Mouse (Mus musculus) neural tube, embryonic 10.5 days (tissue): ENCODE measurements around the gene Tas1r3.

Experiments
- DNase-seq: peaks from one replicate; pipeline ENCODE4 v3.0.0-alpha.2; 2017; ENCODE audit warnings: low spot score; ENCODE audit errors: extremely low spot score

Gene Tas1r3

GRCm38 (mm10) chr4:155863001-155863400 is at the start of gene Tas1r3:
Gene Tas1r3 (minus strand): TSS chr4:155863362.
- no peak for DNase-seq

GRCm38 (mm10) chr4:155908751-155909150 is 45.6 kb upstream of the Tas1r3 start:
- peak; percentile 12 for DNase-seq

DNA sequence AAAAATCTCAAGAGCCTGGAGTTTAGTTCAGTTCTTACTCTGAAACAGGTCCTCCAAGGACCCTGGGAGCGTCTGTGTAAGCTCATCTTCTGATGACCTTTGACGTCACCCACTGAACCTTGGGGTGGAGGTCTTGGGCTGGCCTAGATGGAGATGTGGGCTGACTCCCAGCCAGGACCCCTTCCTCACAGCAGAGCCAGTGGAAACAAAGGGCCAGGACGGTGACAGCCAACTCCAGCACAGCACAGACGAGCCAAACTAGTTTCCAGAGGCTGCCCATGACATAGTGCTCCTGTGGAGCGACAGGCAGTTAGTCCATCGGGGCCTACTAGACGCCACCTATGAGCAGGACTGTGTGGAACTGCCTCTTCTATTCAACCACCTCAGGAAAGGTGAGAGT is 45.1 kb upstream of the Tas1r3 start:
- DNase-seq: no peak

GRCm38 (mm10) chr4:155907003-155907402 is 43.8 kb upstream of the Tas1r3 start:
- DNase-seq: no peak

DNA sequence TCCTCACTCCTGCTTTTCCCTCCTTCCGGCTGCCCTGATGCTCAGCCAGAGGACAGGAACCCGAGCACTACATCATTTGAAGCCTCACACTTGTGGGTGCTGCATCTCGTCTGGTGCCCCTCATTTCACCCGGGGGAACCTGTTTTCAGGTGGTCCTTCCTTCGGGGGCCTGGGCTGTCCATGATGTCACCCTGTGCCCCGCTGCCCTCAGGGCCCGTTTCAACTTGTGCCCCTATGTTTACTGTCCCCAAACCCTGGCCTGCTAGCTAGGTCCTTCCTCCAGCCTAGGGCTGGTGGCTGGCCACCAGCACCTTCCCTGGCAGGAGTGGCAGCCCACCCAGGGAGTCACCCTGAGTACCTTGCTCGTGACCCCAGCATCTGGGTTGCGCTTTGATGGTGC is 43.0 kb upstream of the Tas1r3 start:
- no peak for DNase-seq

DNA sequence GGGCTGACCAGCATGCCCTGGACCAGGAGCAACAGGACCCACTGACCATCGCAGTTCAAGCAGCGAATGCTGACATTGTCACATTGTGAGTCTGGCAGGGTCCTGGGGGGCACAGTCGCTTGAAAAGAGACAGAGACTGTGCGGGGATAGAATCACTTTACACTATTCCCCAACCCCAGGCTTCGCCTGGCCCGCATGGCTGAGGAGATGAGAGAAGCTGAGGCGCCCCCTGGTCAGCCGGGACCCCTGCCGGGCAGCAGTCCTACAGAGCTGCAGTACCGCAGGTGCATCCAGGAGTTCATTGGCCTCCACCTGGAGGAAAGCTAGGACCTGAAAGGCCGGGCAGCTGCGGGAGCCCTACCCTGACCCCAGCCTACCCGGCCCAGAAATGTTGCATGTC is 42.5 kb upstream of the Tas1r3 start:
- no peak for DNase-seq

- DNase-seq: no peak
Observed at GRCm38 (mm10) chr4:155904318-155905102, 41.3 kb upstream of the Tas1r3 start.

- no peak for DNase-seq
Observed at GRCm38 (mm10) chr4:155903246-155903645, 40.1 kb upstream of the Tas1r3 start.

DNA sequence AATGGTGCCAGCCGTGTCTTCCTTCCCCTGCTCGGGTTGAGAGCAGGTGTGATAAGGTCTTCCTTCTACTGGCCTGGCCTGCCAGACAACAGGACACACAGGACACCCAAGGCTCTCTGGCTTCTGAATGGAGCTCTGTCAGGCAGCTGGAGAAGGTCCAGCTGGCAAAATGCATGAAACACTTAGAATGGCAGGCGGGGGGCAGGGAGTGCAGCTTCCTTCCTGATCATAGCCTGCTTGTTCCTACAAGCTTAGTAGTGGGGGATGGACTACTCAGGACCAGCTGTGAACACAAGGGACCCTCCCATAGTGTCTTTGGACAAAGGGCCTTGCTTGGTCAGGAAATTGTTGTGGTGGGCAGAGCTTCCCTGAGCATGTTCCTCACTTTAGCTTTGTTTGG is 38.0 kb upstream of the Tas1r3 start:
- peak; percentile 9 for DNase-seq

- DNase-seq: no peak
Observed at GRCm38 (mm10) chr4:155899355-155899754, 36.2 kb upstream of the Tas1r3 start.

DNA sequence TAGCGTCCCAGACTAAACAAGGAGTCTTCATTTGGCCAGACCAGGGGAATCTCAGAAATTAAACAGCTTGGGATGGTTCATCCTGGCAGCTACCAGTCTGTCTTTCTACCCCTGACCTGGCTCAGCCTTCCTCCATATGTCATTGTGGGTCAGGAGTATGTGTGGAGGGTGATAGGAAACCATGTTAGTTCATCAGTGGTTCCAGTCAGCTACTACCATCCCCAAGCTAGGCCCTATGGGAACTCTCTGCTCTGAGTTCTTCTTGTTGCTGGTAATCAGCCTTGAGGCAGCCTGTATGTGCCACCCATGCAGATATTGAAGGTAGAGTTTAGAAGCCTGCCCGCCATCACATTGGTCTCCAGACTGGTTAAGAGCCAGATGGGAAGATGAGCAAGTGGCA is 35.2 kb upstream of the Tas1r3 start:
- DNase-seq: no peak

DNA sequence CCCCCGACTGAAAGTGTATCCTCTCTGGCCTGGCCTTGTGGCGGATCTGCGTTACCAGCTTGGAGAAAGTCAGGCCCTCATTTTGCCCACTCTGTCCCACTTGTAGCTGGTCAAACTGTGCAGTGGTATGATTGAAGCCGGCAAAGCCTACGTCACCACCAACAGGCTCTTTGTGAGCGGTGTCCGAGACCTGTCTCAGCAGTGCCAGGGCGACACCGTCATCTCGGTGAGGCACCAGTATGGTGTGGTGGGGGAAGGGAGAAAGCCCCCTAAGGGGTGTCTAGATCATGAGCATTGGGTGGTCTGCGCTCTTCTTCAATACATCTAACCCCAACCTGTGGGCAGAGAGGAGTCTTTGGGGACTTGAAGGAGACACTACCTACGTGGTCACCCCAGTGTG is 33.3 kb upstream of the Tas1r3 start:
- DNase-seq: no peak

DNA sequence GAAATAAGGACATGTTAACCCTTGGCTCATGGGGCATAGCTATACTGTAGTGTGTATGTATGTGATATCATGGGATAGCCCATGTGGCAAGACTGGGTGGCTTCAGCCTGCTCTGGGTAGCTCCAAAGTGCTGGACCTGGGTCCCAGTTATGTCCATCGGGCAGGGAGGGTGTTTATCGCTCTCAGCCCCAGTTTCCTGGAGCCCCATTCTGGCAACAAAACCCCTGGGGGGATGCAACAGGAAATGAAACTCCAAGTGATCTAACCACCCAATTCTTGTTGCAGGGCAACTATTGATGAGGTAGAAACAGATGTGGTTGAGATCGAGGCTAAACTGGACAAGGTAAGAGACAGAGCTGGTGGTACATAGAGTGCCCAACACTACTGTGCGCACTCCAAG is 32.7 kb upstream of the Tas1r3 start:
- DNase-seq: no peak

GRCm38 (mm10) chr4:155895216-155895615 is 32.1 kb upstream of the Tas1r3 start:
- DNase-seq: no peak

DNA sequence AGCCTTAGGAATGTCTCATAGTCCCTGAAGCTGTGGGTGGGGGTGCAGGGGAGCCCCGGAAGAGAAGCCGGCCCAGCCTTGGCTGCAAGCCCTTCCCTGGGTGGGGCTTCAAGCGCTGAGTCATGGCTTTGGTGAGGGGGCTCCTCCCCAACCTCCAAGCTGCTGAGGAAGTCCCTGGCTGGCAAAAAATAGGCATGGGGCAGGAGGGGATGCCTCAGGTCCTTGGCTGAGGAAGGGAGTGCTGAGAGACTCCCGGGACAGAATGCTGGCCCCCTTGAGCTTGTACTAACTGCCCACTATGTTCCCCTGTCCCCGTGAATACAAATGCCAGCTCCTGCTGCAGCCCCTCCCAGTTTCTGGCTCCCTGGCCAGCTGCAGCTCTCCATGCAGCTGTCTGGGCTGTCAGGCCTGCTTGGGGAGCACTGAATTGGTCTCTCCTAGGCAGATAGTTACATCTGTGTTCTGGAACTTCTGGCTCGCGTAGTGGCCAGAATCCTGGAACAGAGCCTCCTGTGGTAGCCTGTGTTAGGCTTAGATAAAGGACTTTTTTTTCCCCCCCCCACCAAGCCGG is 31.2 kb upstream of the Tas1r3 start:
- DNase-seq: no peak

- no peak for DNase-seq
Observed at GRCm38 (mm10) chr4:155893212-155893690, 30.1 kb upstream of the Tas1r3 start.

DNA sequence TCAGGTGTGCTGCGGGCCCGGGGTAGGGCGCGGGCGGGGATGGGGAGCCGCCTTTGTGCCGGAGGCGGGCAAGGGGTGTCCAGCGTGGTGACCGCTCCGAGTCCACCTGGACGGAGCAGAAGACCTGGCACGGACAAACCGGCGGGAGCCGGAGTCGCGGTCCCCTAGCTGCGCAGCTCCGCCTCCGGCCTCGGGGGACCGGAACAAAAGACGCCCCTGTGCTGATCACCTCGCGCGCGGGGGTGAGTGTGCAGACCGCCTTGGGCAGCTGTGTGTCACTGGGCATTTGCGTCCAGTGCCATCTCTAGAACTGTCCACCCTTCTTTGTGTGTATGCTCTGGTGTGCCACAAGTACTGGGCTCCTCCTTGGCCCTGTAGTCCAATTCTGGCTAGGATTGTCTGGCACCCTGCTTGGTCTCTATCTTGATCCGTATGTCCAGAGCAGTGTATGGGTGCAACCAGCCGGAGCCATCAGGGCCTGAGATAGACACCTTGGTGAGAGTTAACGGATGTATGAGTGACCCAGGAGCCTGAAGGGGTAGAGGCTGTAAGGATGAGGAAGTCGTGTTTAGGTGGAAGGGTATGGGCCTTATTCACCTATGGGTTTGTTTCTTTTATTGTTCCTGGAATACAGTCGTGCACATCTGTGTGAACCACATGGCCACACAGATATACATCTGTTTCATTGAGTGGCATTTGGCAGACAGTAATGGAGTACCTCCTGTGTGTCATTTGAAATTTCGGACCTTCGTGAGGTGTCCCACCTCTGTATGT is 29.5 kb upstream of the Tas1r3 start:
- DNase-seq: no peak

DNA sequence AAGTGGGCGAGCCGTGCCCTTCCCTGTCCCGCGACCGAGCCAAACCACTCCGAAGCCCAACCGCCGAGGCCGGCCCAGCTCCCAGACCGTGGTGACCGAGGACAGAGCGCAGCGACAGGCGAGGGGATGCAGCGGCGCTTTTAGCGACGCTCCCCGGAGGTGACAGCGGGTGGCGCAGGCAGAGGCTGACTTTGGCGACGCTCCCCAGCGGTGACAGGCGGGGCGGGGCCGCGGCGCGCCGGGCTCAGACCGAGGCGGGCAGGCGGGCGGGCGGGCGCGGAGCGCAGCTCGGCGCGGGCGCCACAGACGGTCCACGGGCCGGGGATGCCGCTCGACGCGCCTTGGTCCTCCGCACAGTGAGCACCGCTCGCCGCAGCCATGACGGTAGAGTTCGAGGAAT is 28.9 kb upstream of the Tas1r3 start:
- DNase-seq: peak; percentile 88

- peak; percentile 97 for DNase-seq
Observed at GRCm38 (mm10) chr4:155891551-155892001, 28.4 kb upstream of the Tas1r3 start, which contains the start of the genes Pusl1 and Acap3. Gene Pusl1 (minus strand): TSS chr4:155891781. Gene Acap3 (plus strand): TSS chr4:155891822.

GRCm38 (mm10) chr4:155891011-155891471 is 27.9 kb upstream of the Tas1r3 start:
- DNase-seq: no peak

DNA sequence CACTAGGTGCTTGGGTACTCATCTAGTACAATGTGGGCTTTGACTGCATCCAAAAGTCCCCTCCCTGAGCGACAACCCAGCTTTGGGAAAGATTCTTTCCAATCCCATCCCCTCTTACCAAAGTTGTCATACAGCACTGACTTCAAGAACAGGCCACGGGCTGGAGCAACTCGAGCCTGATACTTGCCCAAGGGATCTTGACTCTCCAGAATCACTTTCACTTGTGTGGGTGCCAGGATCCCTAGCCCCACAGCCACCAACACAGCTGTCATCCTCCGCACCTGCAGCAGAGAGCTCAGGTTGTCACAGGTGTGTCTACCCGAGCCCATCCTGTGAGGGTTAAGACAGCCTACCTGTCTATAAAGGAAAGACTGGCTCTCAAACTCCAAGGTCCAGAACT is 26.2 kb upstream of the Tas1r3 start:
- no peak for DNase-seq

DNA sequence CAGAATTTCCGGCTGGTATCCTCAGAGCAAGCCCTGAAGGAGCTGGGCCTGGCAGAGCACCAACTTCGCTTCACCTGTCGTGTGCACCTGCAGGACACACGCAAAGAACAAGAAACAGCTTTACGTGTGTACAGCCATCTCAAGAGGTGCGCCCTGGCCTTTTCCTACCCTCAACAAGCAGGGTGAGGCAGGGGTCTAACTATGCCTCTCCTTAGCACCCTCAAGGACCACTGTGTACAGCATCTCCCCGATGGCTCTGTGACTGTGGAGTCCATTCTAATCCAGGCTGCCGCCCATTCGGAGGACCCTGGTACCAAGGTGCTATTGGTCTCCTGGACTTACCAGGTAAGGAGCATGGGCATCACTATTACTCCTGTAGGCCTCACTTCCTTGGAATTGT is 25.0 kb upstream of the Tas1r3 start:
- no peak for DNase-seq
